Mouse (Mus musculus) stomach, embryonic 15.5 days (tissue): Measurements from ENCODE around the gene Gm20390. TPM values are rescaled to one million over a fixed set of nuclear protein-coding genes. Genes with fewer than 3 reads are reported as not detected.
"Not testable (repeated sequence)": the region's sequence is repeated elsewhere in the genome, so short reads cannot be mapped to it uniquely, and the experiment has no call there.

Source experiments
- ATAC-seq: fragments of 200-750 bp; cut with Nextera tagmentation; 2 replicates; pipeline ENCODE4 v1.8.0; 2017; ENCODE audit warnings: low read depth, moderate number of reproducible peaks, moderate TSS enrichment; ENCODE audit not compliant: insufficient read depth, low FRiP score
- H3K27ac ChIP-seq: fragments of 300-500 bp; sonication (generic); 2 replicates; pipeline ENCODE4 v1.5.1; 2015; ENCODE audit warnings: mild to moderate bottlenecking, inconsistent platforms
- H3K27me3 ChIP-seq: fragments of 300-500 bp; sonication (generic); replicated peaks from 2 replicates; pipeline ENCODE4 v1.6.1; 2015; ENCODE audit warnings: inconsistent platforms
- H3K36me3 ChIP-seq: fragments of 300-500 bp; sonication (generic); 2 replicates; pipeline ENCODE4 v1.6.1; 2015; ENCODE audit warnings: inconsistent platforms
- H3K4me1 ChIP-seq: fragments of 300-500 bp; sonication (generic); 2 replicates; pipeline ENCODE4 v1.6.1; 2015; ENCODE audit warnings: inconsistent platforms
- H3K4me2 ChIP-seq: fragments of 300-500 bp; sonication (generic); 2 replicates; pipeline ENCODE4 v1.6.1; 2015; ENCODE audit warnings: mild to moderate bottlenecking, inconsistent platforms
- H3K4me3 ChIP-seq: fragments of 300-500 bp; sonication (generic); replicated peaks from 2 replicates; pipeline ENCODE4 v1.5.1; 2015; ENCODE audit warnings: inconsistent platforms
- H3K9ac ChIP-seq: fragments of 300-500 bp; sonication (generic); 2 replicates; pipeline ENCODE4 v1.6.1; 2015; ENCODE audit warnings: inconsistent platforms
- H3K9me3 ChIP-seq: fragments of 300-500 bp; sonication (generic); 2 replicates; pipeline ENCODE4 v1.6.1; 2016; ENCODE audit warnings: inconsistent platforms
- WGBS: fragments of 180-500 bp; shearing (Covaris S2); methylation state at CpG from one replicate; pipeline ENCODE4 v1.1.7; 2015; 5-methylcytosine and 5-hydroxymethylcytosine counted together
- polyA plus RNA-seq: library from polyadenylated mRNA; unstranded; fragments of >200 nt; fragmentation: Nextera tagmentation; extraction: Ambion mirVana; gene quantifications from 2 replicates; pipeline ENCODE4 v1.2.1, GENCODE M21; 2015

Gm20390 gene
- polyA plus RNA-seq, 1 experiment from 2014 or later: 345 TPM

- 90% methylated on average over 2 of the region's 2 CpGs for WGBS
- not testable (repeated sequence) for H3K4me1 ChIP-seq, H3K4me3 ChIP-seq, ATAC-seq, H3K4me2 ChIP-seq, H3K27me3 ChIP-seq, H3K9me3 ChIP-seq, H3K9ac ChIP-seq, H3K27ac ChIP-seq
- peaks cover 19% of the 10 kb centered on the region for H3K36me3 ChIP-seq
These were observed 53.1 kb downstream of the Gm20390 start for GRCm38 (mm10) chr11:93915019-93915418.

- Histone ChIP-seq H3K27ac (no peak overlapping the region), H3K27me3 (no peaks in the 10 kb centered on the region), H3K9ac (no peak overlapping the region), H3K4me3 (no peak overlapping the region), H3K4me1 (no peaks in the 10 kb centered on the region), H3K4me2 (no peak overlapping the region), H3K9me3 (no peaks in the 10 kb centered on the region), H3K36me3 (peaks cover 14% of the 10 kb centered on the region)
- no peak for ATAC-seq
- 83% methylated on average over 3 of the region's 3 CpGs for WGBS
These were observed 56.5 kb downstream of the Gm20390 start for GRCm38 (mm10) chr11:93911603-93912002.

- H3K27ac ChIP-seq: no peak overlapping the region
- H3K36me3 ChIP-seq: peaks cover 13% of the 10 kb centered on the region
- ATAC-seq: no peak
- WGBS: 86% methylated on average over 9 of the region's 9 CpGs
- no peak overlapping the region for H3K4me2 ChIP-seq
- no peaks in the 10 kb centered on the region for H3K27me3 ChIP-seq
- no peak overlapping the region for H3K9ac ChIP-seq
- H3K4me3 ChIP-seq: no peak overlapping the region
- no peaks in the 10 kb centered on the region for H3K4me1 ChIP-seq
- H3K9me3 ChIP-seq: no peaks in the 10 kb centered on the region
These were observed 59.3 kb downstream of the Gm20390 start for GRCm38 (mm10) chr11:93908829-93909228.

GRCm38 (mm10) chr11:93907839-93908238, 60.3 kb downstream of the Gm20390 start:
- no peak overlapping the region for H3K4me3 ChIP-seq
- H3K36me3 ChIP-seq: peaks cover 13% of the 10 kb centered on the region
- no peak overlapping the region for H3K27ac ChIP-seq
- H3K9me3 ChIP-seq: no peaks in the 10 kb centered on the region
- H3K9ac ChIP-seq: no peak overlapping the region
- 62% methylated on average over 3 of the region's 3 CpGs for WGBS
- ATAC-seq: no peak
- no peak overlapping the region for H3K4me2 ChIP-seq
- H3K4me1 ChIP-seq: no peaks in the 10 kb centered on the region
- no peaks in the 10 kb centered on the region for H3K27me3 ChIP-seq

- Histone ChIP-seq H3K27ac (no peak overlapping the region), H3K9ac (no peak overlapping the region), H3K4me2 (no peak overlapping the region), H3K36me3 (peaks cover 13% of the 10 kb centered on the region), H3K4me3 (no peak overlapping the region), H3K4me1 (no peaks in the 10 kb centered on the region), H3K27me3 (no peaks in the 10 kb centered on the region), H3K9me3 (no peaks in the 10 kb centered on the region)
- WGBS: 77% methylated on average over 4 of the region's 4 CpGs
- ATAC-seq: no peak
These were observed 61.3 kb downstream of the Gm20390 start for GRCm38 (mm10) chr11:93906834-93907233.

Other genes starting within 250 kb of the Gm20390 start
- 24.8 and 25.4 TPM in 2 replicates for gene Utp18, start 82.5 kb downstream of the Gm20390 start, polyA plus RNA-seq
- 25.0 and 29.5 TPM in 2 replicates for gene Mbtd1, start 82.4 kb downstream of the Gm20390 start, polyA plus RNA-seq
- 266 and 295 TPM in 2 replicates for gene Nme2, start 12.0 kb downstream of the Gm20390 start, polyA plus RNA-seq
- gene Nme1, start 228 bp upstream of the Gm20390 start, polyA plus RNA-seq: 147 and 174 TPM in 2 replicates
- 36.2 and 45.6 TPM in 2 replicates for gene Spag9, start 27.8 kb upstream of the Gm20390 start, polyA plus RNA-seq
- gene Tob1, start 243.2 kb upstream of the Gm20390 start, polyA plus RNA-seq: 54.8 and 65.2 TPM in 2 replicates